Mouse (Mus musculus) cerebellum, postnatal 4 days (tissue): ENCODE data around the gene Alg11.

Experiments used
- DNase-seq, 2 experiments: peaks; one replicate each; pipeline ENCODE4 v3.0.0; 2022; ENCODE audit warnings: low spot score in 2 of 2, mixed read lengths in 1 of 2

Alg11 gene

DNA sequence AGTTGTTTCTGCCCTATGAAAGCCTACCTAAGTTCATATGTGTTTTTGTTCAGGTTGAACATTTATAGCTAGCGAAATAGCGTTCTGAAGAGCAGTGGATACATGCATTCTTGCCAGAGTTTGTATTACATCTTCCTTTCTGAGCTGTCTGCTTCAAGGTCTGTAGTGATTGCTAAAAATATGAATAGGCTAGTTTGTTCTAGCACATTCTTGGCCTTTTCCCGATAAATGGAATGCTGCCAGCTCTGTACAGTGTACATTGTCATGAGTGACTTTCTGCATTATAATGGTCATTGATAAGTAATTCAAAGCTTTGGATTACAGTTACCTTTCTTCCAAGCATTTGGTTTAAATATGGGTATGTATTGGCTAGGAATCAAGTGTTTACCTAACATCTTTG lies 605 bp downstream of the Alg11 start:
- DNase-seq: no peak

DNA sequence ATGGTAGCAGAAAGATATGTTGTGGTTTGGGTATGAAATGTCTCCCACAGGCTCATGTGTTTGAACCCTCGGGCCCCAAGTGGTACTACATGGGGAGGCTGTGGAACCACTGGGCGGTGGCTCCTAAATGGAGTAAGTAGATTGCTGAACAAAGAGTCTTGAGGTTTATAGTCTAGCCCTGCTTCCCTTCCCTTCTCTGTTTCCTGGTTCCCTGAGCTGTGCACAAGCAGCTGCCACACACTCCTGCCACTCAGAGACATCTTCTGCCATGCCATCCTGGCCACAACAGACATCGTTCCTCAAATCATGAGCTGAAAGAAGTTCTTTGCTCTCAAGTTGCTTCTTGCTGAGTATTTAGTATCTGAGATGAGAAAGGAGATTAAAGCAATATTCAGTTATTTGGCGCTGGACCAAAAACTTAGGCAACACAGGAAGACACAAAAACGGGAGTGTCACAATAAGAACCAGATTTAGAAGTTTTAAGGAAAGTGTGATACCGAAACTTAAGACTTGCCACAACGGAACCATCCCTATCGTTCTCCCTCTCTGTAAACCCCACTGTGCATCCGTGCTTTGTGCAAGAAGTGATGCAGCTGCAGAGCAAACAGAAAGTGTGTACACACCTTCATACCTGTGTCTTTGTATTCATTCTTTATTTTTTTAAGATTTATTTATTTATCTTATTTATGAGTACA lies 18.9 kb downstream of the Alg11 start:
- no peak for DNase-seq

DNA sequence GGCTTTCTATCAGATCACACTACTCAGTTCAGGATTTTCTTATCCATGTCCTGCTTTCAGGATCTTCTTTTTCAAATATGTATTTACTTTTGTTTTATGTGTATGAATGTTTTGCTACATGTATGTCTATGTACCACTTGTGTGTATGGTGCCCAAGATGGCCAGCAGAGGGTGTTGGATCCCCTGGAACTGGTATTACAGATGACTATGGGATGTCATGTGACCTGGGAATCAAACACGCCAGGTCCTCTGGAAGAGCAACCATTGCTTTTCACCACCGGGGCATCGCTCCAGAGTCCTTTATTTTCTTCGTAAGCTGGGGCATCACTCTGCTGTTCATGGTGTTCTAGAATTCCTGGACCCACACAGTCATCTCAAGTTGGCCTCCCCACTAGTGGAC lies 28.7 kb downstream of the Alg11 start:
- DNase-seq: no peak

DNA sequence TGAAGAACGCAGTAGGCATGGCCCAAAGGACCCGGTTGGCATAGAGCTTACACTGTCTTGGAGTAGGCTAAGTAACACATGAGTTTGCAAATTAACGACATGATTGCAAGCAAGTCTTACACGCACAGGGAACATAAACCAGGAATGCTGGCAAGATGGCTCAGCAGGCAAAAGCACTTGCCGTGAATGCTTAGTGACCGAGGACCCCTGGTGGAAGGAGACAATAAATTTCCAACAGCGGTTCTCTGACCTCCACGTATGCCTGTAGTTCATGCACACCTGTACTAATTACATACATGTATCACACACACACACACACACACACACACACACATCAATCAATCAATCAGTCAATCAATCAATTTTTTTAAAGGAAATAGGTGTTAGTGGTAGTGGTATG lies 31.0 kb downstream of the Alg11 start:
- DNase-seq: no peak

DNA sequence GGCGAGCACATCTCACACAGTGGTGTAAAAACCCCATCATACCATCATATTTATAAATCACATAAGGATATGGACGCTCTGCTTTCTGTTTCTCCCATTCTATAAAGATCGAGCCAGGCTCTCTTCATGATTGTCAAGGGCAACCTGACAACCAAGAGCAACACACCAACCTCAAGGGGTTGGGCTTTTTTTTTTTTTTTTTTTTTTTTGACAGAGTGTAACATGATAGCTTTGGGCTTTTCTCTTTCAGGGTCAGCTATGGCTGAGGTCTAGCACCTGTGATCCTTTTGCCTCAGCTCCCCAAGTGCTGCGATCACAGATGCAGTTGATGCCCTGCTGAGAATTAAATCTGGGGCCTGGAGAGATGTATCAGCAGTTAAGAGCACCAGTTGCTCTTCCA lies 46.5 kb downstream of the Alg11 start:
- DNase-seq: no peak
